Mouse (Mus musculus): ENCODE measurements around the gene Gtf2ird1. TPM values are rescaled to one million over a fixed set of nuclear protein-coding genes. Genes with fewer than 3 reads are reported as not detected.
"Not testable (repeated sequence)": the region's sequence is repeated elsewhere in the genome, so short reads cannot be mapped to it uniquely, and the experiment has no call there.

Gene Gtf2ird1
- total RNA-seq, 2 experiments from 2014 or later: 14.6 to 21.5 TPM

DNA sequence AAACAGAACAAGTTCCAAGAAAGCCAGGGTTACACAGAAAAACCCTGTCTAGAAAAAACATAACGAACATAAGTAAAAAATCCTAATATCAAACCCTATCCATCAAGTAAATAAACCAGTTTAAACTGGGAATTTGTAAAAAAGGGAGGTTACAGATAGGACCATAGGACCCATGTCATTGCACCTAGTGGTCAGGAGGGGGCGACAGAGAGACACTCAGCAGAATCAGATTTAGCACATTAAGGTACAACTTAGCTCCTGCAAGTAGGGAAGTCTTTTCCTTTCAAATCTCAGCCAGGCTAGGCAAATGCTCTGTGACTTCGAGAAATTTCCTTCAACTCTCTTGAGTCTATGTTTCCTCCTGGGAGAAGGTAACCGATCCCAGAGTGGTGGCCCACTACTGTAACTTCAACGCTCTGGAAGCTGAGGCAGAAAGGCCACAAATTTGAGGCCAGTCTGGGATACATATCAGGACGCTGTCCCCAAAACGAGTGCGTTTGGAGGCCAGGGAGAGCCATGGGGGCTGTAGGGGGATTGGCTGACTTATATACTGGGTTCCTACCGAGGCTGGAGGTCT lies 82.5 kb downstream of the Gtf2ird1 start:
- intact Hi-C loops (cut with DNase I): loop anchor here (2.0 to 10.0 kb wide), 2 partner anchors 113 to 241 kb away; partner anchors contain the start of gene Lat2
- Histone ChIP-seq H3K4me3 (peak overlapping the region; percentile 53), H3K27ac (peak overlapping the region; percentile 88)
- DNase-seq: peak; percentile 59
- peak; percentile 99 for TF ChIP-seq CTCF (IDR thresholded peaks at IDR 0.05)

DNA sequence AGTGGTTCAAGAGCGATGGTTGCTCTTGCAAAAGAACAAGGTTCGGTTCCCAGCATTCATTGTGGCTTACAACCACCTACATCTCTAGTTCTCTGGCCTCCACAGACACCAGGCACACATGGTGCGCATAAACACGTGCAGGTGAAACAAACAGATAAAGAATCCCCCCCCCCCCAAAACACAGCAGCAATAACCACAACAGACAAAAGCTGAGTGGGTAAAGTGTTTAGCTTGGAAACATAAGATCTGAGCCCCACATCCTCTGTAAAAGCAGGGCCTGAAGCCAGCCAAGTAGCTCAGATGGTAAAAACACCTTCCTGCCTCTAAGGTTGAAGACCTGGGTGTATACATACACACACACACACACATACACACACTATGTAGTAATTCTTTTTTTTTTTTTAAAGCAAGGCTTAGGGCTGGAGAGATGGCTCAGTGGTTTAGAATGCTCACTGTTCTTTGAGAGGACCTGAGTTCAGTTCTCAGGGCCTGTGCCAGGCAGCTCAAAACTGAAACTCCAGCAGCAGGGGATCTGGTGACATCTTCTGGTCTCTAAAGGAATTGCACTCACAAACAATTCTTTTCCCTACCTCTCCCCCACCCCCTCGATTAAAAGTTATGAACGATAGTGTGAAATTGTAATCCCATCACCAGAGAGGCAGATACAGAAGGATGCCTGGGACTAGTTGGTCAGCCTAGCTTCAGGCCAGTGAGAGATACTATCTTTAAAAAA lies 83.4 kb downstream of the Gtf2ird1 start:
- no peak overlapping the region for H3K4me3 ChIP-seq
- H3K27ac ChIP-seq: no peak overlapping the region
- no peak for DNase-seq
- TF ChIP-seq CTCF (IDR thresholded peaks at IDR 0.05): peak; percentile 38
- intact Hi-C loops (cut with DNase I): loop anchor here (10.0 kb wide), 1 partner anchor 242 kb away; the partner anchor contains the start of gene Lat2

DNA sequence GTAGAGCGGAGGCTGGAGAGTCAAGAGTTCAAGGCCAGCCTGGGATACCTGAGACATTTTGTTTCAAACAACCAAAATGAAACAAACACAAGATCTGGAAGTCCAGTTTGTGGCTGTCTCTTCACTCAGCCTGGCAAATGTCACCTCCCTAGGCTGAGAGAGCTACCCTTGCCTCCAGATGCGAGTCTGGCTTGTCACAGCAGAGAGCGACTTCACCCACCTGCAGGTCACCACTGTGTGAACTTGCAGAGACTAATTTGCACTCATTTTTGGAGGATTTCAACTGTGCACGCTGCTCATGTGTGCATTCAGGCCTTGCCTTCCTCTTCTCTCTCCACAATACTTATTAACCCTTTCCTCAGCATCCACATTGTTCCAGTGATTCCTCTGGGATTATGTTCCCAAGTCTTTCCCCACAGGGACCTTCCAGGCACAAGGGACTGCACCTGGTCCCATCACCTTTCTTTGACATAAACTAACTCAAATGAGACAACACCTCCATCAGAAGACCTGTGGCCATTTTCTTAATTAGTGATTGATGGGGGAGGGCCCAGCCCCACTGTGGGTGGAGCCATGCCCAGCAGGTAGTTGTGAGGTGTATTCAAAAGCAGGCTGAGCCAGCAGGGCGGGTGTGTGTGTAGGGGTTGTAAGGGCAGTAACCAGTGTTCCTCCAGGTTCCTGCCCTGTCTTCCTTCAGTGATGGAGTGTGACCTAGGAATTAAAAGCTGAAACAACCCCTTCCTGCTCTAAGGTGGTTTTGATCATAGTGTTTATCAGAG lies 84.8 kb downstream of the Gtf2ird1 start:
- TF ChIP-seq CTCF (IDR thresholded peaks at IDR 0.05): no peak
- intact Hi-C loops (cut with DNase I): loop anchor here (10.0 kb wide), 1 partner anchor 243 kb away; the partner anchor contains the start of gene Lat2
- no peak overlapping the region for H3K4me3 ChIP-seq
- DNase-seq: no peak
- H3K27ac ChIP-seq: no peak overlapping the region

DNA sequence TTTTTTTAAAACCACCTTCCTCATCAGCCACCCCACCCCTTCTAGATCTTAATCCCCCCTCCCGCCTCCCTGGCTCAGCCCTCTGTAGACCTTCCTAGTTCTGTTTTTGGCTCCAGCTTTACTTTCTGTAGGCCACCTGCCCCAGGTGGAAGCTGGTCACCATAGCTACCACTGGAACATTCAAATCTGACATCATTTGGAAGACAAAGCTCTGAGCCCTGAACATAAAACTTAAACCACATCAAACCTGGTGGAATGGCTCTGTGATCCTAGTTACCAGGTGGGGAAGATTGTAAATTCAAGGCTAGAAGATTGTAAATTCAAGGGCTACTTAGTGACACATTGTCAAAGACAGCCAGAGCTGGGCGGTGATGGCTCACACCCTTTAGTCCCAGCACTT lies 85.7 kb downstream of the Gtf2ird1 start:
- intact Hi-C loops (cut with DNase I): loop anchor here (10.0 kb wide), 1 partner anchor 244 kb away; the partner anchor contains the start of gene Lat2
- no peak for TF ChIP-seq CTCF (IDR thresholded peaks at IDR 0.05)
- Histone ChIP-seq H3K4me3 (no peak overlapping the region), H3K27ac (no peak overlapping the region)
- no peak for DNase-seq

DNA sequence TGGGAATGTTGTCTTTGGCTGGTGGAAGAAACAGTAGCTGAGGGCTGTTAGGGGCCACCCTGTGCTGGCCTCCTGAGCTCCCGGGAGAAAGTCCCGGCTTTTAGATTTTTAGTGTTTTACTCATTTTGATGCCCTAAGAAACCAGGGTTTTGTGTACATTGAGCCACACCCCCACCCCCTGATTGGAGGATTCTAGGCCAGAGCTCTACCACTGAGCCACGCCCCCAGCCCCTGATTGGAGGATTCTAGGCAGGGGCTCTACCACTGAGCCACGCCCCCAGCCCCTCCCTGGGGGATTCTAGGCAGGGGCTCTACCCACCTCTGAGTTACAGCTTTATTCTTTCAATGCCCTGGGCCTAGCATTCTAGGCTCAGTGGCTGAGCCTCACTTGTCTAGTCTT lies 97.4 kb downstream of the Gtf2ird1 start:
- no peak for DNase-seq
- intact Hi-C loops (cut with DNase I): no loop called here
- no peak overlapping the region for H3K27ac ChIP-seq

DNA sequence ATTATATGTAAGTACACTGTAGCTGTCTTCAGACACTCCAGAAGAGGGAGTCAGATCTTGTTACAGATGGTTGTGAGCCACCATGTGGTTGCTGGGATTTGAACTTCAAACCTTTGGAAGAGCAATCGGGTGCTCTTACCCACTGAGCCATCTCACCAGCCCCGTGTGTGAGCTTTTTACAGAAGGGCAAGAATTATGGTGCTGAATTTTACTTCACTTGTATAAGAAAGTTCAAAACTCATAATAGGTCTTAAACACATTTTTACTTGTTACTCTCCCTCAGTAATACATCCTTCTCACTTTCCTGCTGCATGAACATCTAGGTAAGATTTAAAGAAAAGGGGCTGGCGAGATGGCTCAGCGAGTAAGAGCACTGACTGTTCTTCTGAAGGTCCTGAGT lies 101.1 kb downstream of the Gtf2ird1 start:
- DNase-seq; intact Hi-C loops (cut with DNase I): not testable (repeated sequence)

More for the DNA sequence above, 97.4 kb downstream of the Gtf2ird1 start:
- no peak for TF ChIP-seq CTCF (IDR thresholded peaks at IDR 0.05)
- no peak overlapping the region for H3K4me3 ChIP-seq

DNA sequence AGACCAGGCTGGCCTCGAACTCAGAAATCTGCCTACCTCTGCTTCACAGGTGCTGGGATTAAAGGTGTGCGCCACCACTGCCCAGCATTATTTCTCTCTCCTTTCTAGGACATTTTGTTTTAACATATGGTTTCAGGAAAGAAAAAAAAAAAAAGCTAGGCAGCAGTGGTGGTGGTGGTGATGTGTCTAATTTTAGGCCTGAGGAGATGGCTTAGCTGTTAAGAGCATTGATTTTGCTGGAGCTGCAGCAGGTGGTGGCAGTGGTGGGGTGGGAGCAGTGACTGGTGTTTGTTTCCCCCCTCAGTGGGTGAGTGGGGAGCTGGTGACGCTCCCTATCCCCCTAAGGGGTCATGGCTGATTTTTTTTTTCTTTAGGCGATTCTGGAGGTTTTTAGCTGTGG lies 103.4 kb downstream of the Gtf2ird1 start:
- no peak for TF ChIP-seq CTCF (IDR thresholded peaks at IDR 0.05)
- intact Hi-C loops (cut with DNase I): no loop called here
- no peak overlapping the region for H3K27ac ChIP-seq
- H3K4me3 ChIP-seq: no peak overlapping the region
- DNase-seq: no peak

More for the DNA sequence above, 101.1 kb downstream of the Gtf2ird1 start:
- not testable (repeated sequence) for H3K4me3 ChIP-seq, H3K27ac ChIP-seq

DNA sequence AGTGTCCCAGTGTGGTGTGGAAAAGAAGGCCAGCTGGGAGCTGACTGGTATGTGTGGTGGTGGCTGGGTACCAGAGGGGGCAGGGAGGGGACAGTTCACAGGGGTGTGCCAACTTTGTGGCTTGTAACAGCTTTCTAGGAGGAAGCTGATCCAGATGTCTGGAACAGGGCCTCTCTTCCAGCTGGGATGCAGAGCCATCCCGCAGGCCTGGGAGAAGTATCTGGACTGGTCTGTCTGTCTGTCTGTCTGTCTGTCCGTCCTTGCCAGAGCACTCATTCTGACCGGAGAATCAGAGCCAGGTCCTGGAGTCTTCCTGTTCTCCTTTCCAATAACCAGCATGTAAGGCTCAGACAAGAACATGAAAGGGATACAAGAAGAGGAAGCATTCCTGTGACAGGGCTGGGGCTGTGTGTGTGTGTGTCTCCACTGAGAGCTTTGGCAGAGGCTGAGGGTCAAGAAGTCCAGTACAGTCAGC lies 104.0 kb downstream of the Gtf2ird1 start:
- no peak for TF ChIP-seq CTCF (IDR thresholded peaks at IDR 0.05)
- intact Hi-C loops (cut with DNase I): no loop called here
- no peak overlapping the region for H3K27ac ChIP-seq
- H3K4me3 ChIP-seq: no peak overlapping the region
- DNase-seq: peak; percentile 48

DNA sequence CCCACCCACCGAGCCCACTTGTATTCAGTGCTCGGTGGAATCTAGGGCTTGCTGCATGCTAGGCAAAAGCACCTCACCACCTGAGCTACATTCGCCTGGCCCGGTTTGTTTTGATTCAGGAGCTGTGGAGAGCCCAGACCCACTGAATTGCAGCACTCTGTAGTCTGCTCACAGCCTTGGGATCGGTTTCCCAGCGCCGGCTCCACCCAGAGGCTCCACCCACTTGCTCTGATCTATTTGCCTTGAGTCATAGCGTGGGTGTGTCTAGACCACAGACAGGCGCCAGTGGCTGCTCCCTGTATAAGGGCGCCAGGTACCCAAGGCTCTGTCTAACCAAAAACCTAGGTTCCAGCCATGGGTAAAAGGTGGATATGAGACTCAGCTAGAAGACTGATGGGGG lies 105.9 kb downstream of the Gtf2ird1 start:
- intact Hi-C loops (cut with DNase I): no loop called here
- peak overlapping the region; percentile 41 for H3K4me3 ChIP-seq

DNA sequence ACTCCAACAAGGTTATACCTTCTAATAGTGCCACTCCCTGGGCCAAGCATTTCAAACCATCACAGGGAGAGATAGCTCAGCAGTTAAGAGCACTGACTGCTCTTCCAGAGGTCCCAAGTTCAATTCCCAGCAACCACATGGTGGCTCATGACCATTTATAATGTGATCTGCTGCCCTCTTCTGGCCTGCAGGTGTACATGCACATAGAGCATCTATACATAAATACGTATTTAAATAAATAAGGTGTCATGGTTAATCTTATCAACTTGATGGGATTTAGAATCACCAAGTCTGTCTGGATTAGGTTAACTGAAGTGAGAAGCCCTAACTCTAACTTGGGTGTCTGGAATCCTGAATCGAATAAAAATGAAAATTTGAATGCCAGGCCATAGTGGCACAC lies 109.5 kb downstream of the Gtf2ird1 start:
- DNase-seq: no peak
- Histone ChIP-seq H3K27ac (no peak overlapping the region), H3K4me3 (no peak overlapping the region)
- peak; percentile 71 for TF ChIP-seq CTCF (IDR thresholded peaks at IDR 0.05)
- intact Hi-C loops (cut with DNase I): loop anchor here (2.0 kb wide), 1 partner anchor 160 kb away; no protein-coding TSS in a partner anchor

More for the DNA sequence above, 105.9 kb downstream of the Gtf2ird1 start:
- TF ChIP-seq CTCF (IDR thresholded peaks at IDR 0.05): no peak
- peak overlapping the region; percentile 46; the same call in 1 of the 2 replicates for H3K27ac ChIP-seq
- peak; percentile 81 for DNase-seq

DNA sequence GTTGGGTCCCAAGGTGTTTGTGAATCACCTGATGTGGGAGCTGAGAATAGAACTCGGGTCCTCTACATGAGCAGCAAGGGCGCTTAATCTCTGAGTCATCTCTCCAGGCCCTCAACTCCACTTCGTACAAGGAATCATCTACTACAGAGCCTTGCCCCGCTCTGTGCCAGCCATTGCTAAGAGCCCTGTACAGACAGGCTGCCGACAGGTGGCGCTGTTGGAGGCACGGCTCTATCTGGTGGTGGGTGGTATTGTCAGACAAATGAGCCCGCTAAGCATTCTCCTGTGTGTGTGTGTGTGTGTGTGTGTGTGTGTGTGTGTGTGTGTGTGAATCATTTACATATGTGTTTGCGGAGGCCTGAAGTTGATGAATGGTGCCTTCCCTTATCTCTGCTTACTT lies 111.1 kb downstream of the Gtf2ird1 start:
- intact Hi-C loops (cut with DNase I): no loop called here
- Histone ChIP-seq H3K4me3 (no peak overlapping the region), H3K27ac (no peak overlapping the region)
- DNase-seq: peak; percentile 44
- peak; percentile 33; the same call in 1 of the 2 replicates for TF ChIP-seq CTCF (IDR thresholded peaks at IDR 0.05)

DNA sequence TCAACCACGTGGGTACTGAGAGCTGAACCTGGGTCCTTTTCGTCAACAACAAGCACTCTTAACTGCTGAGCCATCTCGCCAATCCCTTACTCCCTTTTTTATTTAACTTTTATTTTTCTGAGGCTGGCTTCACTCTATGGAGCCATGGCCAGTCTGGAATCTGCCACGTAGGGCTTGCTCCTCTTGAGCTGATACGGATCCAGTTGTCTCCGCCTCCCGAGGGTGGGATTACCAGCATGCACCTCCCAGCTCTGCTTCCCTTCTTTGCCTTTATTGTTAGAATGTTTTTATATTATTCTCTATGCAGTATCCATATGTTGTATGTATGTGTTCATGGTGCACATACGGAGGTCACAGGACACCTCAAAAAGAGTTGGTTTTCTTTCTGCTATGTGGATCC lies 112.4 kb downstream of the Gtf2ird1 start:
- intact Hi-C loops (cut with DNase I): loop anchor here (5.0 kb wide), 1 partner anchor 117 kb away; the partner anchor contains the start of gene Ncf1
- no peak overlapping the region for H3K27ac ChIP-seq
- DNase-seq: no peak
- TF ChIP-seq CTCF (IDR thresholded peaks at IDR 0.05): no peak
- H3K4me3 ChIP-seq: no peak overlapping the region

DNA sequence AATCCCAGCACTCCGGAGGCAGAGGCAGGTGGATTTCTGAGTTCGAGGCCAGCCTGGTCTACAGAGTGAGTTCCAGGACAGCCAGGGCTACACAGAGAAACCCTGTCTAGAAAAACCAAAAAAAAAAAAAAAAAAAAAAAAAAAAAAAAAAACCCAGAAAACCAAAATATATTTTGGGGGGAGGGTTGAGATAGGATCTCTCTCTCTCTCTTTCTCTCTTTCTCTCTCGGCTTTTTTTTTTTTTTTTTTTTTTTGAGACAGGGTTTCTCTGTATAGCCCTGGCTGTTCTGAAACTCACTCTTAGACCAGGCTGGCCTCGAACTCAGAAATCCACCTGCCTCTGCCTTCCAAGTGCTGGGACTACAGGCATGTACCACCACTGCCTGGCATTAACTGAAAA lies 113.0 kb downstream of the Gtf2ird1 start:
- DNase-seq, H3K27ac ChIP-seq, H3K4me3 ChIP-seq: not testable (repeated sequence)
- intact Hi-C loops (cut with DNase I): loop anchor here (5.0 kb wide), 1 partner anchor 116 kb away; the partner anchor contains the start of gene Ncf1

Data from gastrocnemius, adult 2 months (tissue).